Comparison of ENCODE assay signal across 29 mouse cellular contexts in the genomic region with DNA sequence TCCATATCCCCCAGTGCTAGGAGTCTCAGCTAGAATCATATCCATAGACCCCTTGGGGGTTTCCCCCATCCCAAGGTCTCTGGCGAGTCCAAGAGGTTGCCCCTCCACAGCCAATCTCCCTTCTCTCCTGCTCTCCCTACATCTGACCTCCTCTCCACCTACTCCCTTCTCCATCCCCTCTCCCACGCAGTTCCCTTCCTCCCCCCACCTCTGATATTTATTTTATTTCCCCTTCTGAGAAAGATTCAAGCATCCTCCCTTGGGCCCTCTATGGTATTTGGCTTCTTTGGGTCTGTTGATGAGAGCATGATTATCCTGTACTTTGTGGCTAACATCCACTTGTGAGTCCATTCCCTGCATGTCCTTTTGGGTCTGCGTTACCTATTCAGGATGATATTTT.
"Had no signal": no experiment of that assay in that cellular context is flagged by ENCODE, and none has a peak within 500 bp of the region (broad histone marks: within the 10 kb centered on the region; RNA-seq: fewer than 3 reads in every experiment).

No protein-coding gene starts in this region.

- DNase-seq: heart, postnatal 10 days; heart, postnatal 14 days; heart, postnatal 36 days; heart, postnatal 4 days; kidney, adult 11 months; kidney, adult 18-20 months; kidney, adult 2 months; kidney, adult 8-10 months; kidney, adult 9 months; kidney, postnatal 10 days; kidney, postnatal 14 days; kidney, postnatal 36 days; kidney, postnatal 4 days; layer of hippocampus, adult 9-11 months; layer of hippocampus, postnatal 36 days had no signal

- H3K27me3 ChIP-seq: hindbrain, embryonic 12.5 days; hindbrain, embryonic 15.5 days; intestine, embryonic 15.5 days; kidney, embryonic 15.5 days had no signal

- H3K9ac ChIP-seq: heart, embryonic 12.5 days; heart, embryonic 13.5 days; heart, embryonic 15.5 days; hindbrain, embryonic 12.5 days; hindbrain, embryonic 13.5 days; hindbrain, embryonic 14.5 days; hindbrain, embryonic 15.5 days; intestine, embryonic 15.5 days; kidney, embryonic 15.5 days had no signal

- H3K9me3 ChIP-seq: heart, embryonic 12.5 days; heart, embryonic 13.5 days; heart, embryonic 15.5 days; hindbrain, embryonic 10.5 days; hindbrain, embryonic 12.5 days; hindbrain, embryonic 13.5 days; hindbrain, embryonic 15.5 days; intestine, embryonic 15.5 days; kidney, embryonic 15.5 days had no signal

- H3K27ac ChIP-seq: heart, embryonic 13.5 days; heart, embryonic 15.5 days; hindbrain, embryonic 10.5 days; hindbrain, embryonic 12.5 days; hindbrain, embryonic 13.5 days; hindbrain, embryonic 14.5 days; hindbrain, embryonic 15.5 days; hindbrain, postnatal 0 days; intestine, embryonic 15.5 days; kidney, embryonic 15.5 days; kidney, postnatal 0 days; layer of hippocampus, adult 2 months; left cerebral cortex, adult 2 months had no signal

- H3K4me3 ChIP-seq: heart, embryonic 12.5 days; heart, embryonic 13.5 days; heart, embryonic 15.5 days; hindbrain, embryonic 10.5 days; hindbrain, embryonic 12.5 days; hindbrain, embryonic 13.5 days; hindbrain, embryonic 15.5 days; intestine, embryonic 15.5 days; kidney, embryonic 15.5 days; layer of hippocampus, adult 2 months; left cerebral cortex, adult 2 months had no signal
